Mouse (Mus musculus) erythroblast, embryonic 14.5 days (primary cell): Measurements from ENCODE around the gene Nup210.

Experiments used
- GATA1 ChIP-seq: IDR thresholded peaks from 2 replicates; pipeline ENCODE4 v1.6.1; 2012; ENCODE audit warnings: low read length, inconsistent platforms, mixed read lengths
- TAL1 ChIP-seq: IDR thresholded peaks from 3 replicates; pipeline ENCODE4 v1.6.1; 2012; ENCODE audit warnings: low read length, inconsistent platforms, mixed read lengths

- no peak for TF ChIP-seq GATA1
- no peak for TF ChIP-seq TAL1
Measured at GRCm38 (mm10) chr6:90997025-90997424, 119.6 kb downstream of the Nup210 start.
